Mouse (Mus musculus): ENCODE data around the gene Camk1. TPM values are rescaled to one million over a fixed set of nuclear protein-coding genes. Genes with fewer than 3 reads are reported as not detected.

Gene Camk1
- polyA plus RNA-seq, 1 experiment: 0.19 TPM

- Histone ChIP-seq H3K36me3 (ENCODE audit: control insufficient read depth) (no peaks in the 10 kb centered on the region), H3K4me3 (replicated peaks) (no peak overlapping the region), H3K9me3 (ENCODE audit: control insufficient read depth, low read length) (no peaks in the 10 kb centered on the region), H3K27me3 (ENCODE audit: control insufficient read depth) (peaks cover 5% of the 10 kb centered on the region), H3K4me1 (ENCODE audit: control insufficient read depth) (peaks cover 11% of the 10 kb centered on the region)
- TF ChIP-seq GATA1 (IDR thresholded peaks at IDR 0.05; ENCODE audit: low read length) (no peak), TAL1 (IDR thresholded peaks at IDR 0.05; ENCODE audit: low read length) (no peak)
Observed at GRCm38 (mm10) chr6:113301350-113301749, 42.4 kb downstream of the Camk1 start.

GRCm38 (mm10) chr6:113296639-113297038 lies 47.1 kb downstream of the Camk1 start:
- no peaks in the 10 kb centered on the region for H3K9me3 ChIP-seq (ENCODE audit: control insufficient read depth, low read length)
- H3K36me3 ChIP-seq (ENCODE audit: control insufficient read depth): no peaks in the 10 kb centered on the region
- no peak overlapping the region for H3K4me3 ChIP-seq (replicated peaks)
- TF ChIP-seq TAL1 (IDR thresholded peaks at IDR 0.05; ENCODE audit: low read length): no peak
- peaks cover 5% of the 10 kb centered on the region for H3K4me1 ChIP-seq (ENCODE audit: control insufficient read depth)
- no peaks in the 10 kb centered on the region for H3K27me3 ChIP-seq (ENCODE audit: control insufficient read depth)

GRCm38 (mm10) chr6:113296046-113296445 lies 47.7 kb downstream of the Camk1 start:
- Histone ChIP-seq H3K27me3 (ENCODE audit: control insufficient read depth) (no peaks in the 10 kb centered on the region), H3K36me3 (ENCODE audit: control insufficient read depth) (no peaks in the 10 kb centered on the region), H3K9me3 (ENCODE audit: control insufficient read depth, low read length) (no peaks in the 10 kb centered on the region), H3K4me3 (replicated peaks) (no peak overlapping the region), H3K4me1 (ENCODE audit: control insufficient read depth) (peaks cover 5% of the 10 kb centered on the region)
- no peak for TF ChIP-seq TAL1 (IDR thresholded peaks at IDR 0.05; ENCODE audit: low read length)
- no peak for TF ChIP-seq GATA1 (IDR thresholded peaks at IDR 0.05; ENCODE audit: low read length)

GRCm38 (mm10) chr6:113292938-113293337 lies 50.8 kb downstream of the Camk1 start:
- H3K36me3 ChIP-seq (ENCODE audit: control insufficient read depth): no peaks in the 10 kb centered on the region
- H3K4me3 ChIP-seq (replicated peaks): no peak overlapping the region
- no peaks in the 10 kb centered on the region for H3K9me3 ChIP-seq (ENCODE audit: control insufficient read depth, low read length)
- H3K4me1 ChIP-seq (ENCODE audit: control insufficient read depth): peaks cover 5% of the 10 kb centered on the region
- H3K27me3 ChIP-seq (ENCODE audit: control insufficient read depth): no peaks in the 10 kb centered on the region
- no peak for TF ChIP-seq TAL1 (IDR thresholded peaks at IDR 0.05; ENCODE audit: low read length)
- TF ChIP-seq GATA1 (IDR thresholded peaks at IDR 0.05; ENCODE audit: low read length): no peak

GRCm38 (mm10) chr6:113290346-113290745 lies 53.4 kb downstream of the Camk1 start:
- TF ChIP-seq TAL1 (IDR thresholded peaks at IDR 0.05; ENCODE audit: low read length): no peak
- Histone ChIP-seq H3K9me3 (ENCODE audit: control insufficient read depth, low read length) (no peaks in the 10 kb centered on the region), H3K4me1 (ENCODE audit: control insufficient read depth) (no peaks in the 10 kb centered on the region), H3K4me3 (replicated peaks) (no peak overlapping the region), H3K36me3 (ENCODE audit: control insufficient read depth) (no peaks in the 10 kb centered on the region), H3K27me3 (ENCODE audit: control insufficient read depth) (no peaks in the 10 kb centered on the region; the same call in 1 of the 2 replicates)

- H3K4me3 ChIP-seq (replicated peaks): no peak overlapping the region
- no peaks in the 10 kb centered on the region for H3K4me1 ChIP-seq (ENCODE audit: control insufficient read depth)
- H3K36me3 ChIP-seq (ENCODE audit: control insufficient read depth): no peaks in the 10 kb centered on the region
- no peaks in the 10 kb centered on the region for H3K9me3 ChIP-seq (ENCODE audit: control insufficient read depth, low read length)
- peaks cover 6% of the 10 kb centered on the region for H3K27me3 ChIP-seq (ENCODE audit: control insufficient read depth)
- TF ChIP-seq TAL1 (IDR thresholded peaks at IDR 0.05; ENCODE audit: low read length): no peak
- no peak for TF ChIP-seq GATA1 (IDR thresholded peaks at IDR 0.05; ENCODE audit: low read length)
Observed at GRCm38 (mm10) chr6:113289346-113289745, 54.4 kb downstream of the Camk1 start.

GRCm38 (mm10) chr6:113287236-113287635 lies 56.5 kb downstream of the Camk1 start:
- no peak overlapping the region for H3K4me3 ChIP-seq (replicated peaks)
- H3K27me3 ChIP-seq (ENCODE audit: control insufficient read depth): peaks cover 27% of the 10 kb centered on the region
- H3K36me3 ChIP-seq (ENCODE audit: control insufficient read depth): no peaks in the 10 kb centered on the region
- H3K9me3 ChIP-seq (ENCODE audit: control insufficient read depth, low read length): no peaks in the 10 kb centered on the region
- no peak for TF ChIP-seq TAL1 (IDR thresholded peaks at IDR 0.05; ENCODE audit: low read length)
- no peak for TF ChIP-seq GATA1 (IDR thresholded peaks at IDR 0.05; ENCODE audit: low read length)
- H3K4me1 ChIP-seq (ENCODE audit: control insufficient read depth): no peaks in the 10 kb centered on the region; the same call in 1 of the 2 replicates

GRCm38 (mm10) chr6:113286316-113286715 lies 57.5 kb downstream of the Camk1 start:
- TF ChIP-seq TAL1 (IDR thresholded peaks at IDR 0.05; ENCODE audit: low read length): no peak
- TF ChIP-seq GATA1 (IDR thresholded peaks at IDR 0.05; ENCODE audit: low read length): no peak
- H3K9me3 ChIP-seq (ENCODE audit: control insufficient read depth, low read length): no peaks in the 10 kb centered on the region
- no peaks in the 10 kb centered on the region; the same call in 1 of the 2 replicates for H3K4me1 ChIP-seq (ENCODE audit: control insufficient read depth)
- no peak overlapping the region for H3K4me3 ChIP-seq (replicated peaks)
- H3K27me3 ChIP-seq (ENCODE audit: control insufficient read depth): peaks cover 35% of the 10 kb centered on the region
- H3K36me3 ChIP-seq (ENCODE audit: control insufficient read depth): no peaks in the 10 kb centered on the region

- TF ChIP-seq TAL1 (IDR thresholded peaks at IDR 0.05; ENCODE audit: low read length) (no peak), GATA1 (IDR thresholded peaks at IDR 0.05; ENCODE audit: low read length) (no peak)
- no peaks in the 10 kb centered on the region; the same call in 1 of the 2 replicates for H3K4me1 ChIP-seq (ENCODE audit: control insufficient read depth)
- H3K9me3 ChIP-seq (ENCODE audit: control insufficient read depth, low read length): no peaks in the 10 kb centered on the region
- H3K4me3 ChIP-seq (replicated peaks): no peak overlapping the region
- peaks cover 35% of the 10 kb centered on the region for H3K27me3 ChIP-seq (ENCODE audit: control insufficient read depth)
- H3K36me3 ChIP-seq (ENCODE audit: control insufficient read depth): peaks cover 3% of the 10 kb centered on the region; the same call in 1 of the 2 replicates
Observed at GRCm38 (mm10) chr6:113284931-113285330, 58.9 kb downstream of the Camk1 start.

Other genes with a start within 250 kb of the Camk1 start
- 0.01 TPM in 1 of 2 replicates, not detected in the other for gene Lhfpl4, start 148.6 kb downstream of the Camk1 start, polyA plus RNA-seq (2012)
- 11.4 and 14.2 TPM in 2 replicates for gene Mtmr14, start 106.1 kb downstream of the Camk1 start, polyA plus RNA-seq (2012)
- gene Cpne9, start 61.7 kb downstream of the Camk1 start, polyA plus RNA-seq (2012): 0.02 and 0.03 TPM in 2 replicates
- gene Brpf1, start 36.8 kb downstream of the Camk1 start, polyA plus RNA-seq (2012): 6.0 and 6.8 TPM in 2 replicates
- 0.56 and 0.83 TPM in 2 replicates for gene Ogg1, start 17.0 kb downstream of the Camk1 start, polyA plus RNA-seq (2012)
- 13.9 and 15.1 TPM in 2 replicates for gene Tada3, start 33.9 kb upstream of the Camk1 start, polyA plus RNA-seq (2012)
- gene Arpc4, start 34.1 kb upstream of the Camk1 start, polyA plus RNA-seq (2012): 14.9 and 23.3 TPM in 2 replicates
- 0.16 and 0.34 TPM in 2 replicates for gene Ttll3, start 45.3 kb upstream of the Camk1 start, polyA plus RNA-seq (2012)
- gene Rpusd3, start 75.4 kb upstream of the Camk1 start, polyA plus RNA-seq (2012): 9.0 and 14.6 TPM in 2 replicates
- not detected in 2 replicates for gene Cidec, start 91.8 kb upstream of the Camk1 start, polyA plus RNA-seq (2012)
- gene Jagn1, start 98.6 kb upstream of the Camk1 start, polyA plus RNA-seq (2012): 0.23 and 0.38 TPM in 2 replicates
- not detected in 2 replicates for gene Il17re, start 114.5 kb upstream of the Camk1 start, polyA plus RNA-seq (2012)
- gene Il17rc, start 127.4 kb upstream of the Camk1 start, polyA plus RNA-seq (2012): not detected in 2 replicates
- gene Creld1, start 139.3 kb upstream of the Camk1 start, polyA plus RNA-seq (2012): 0.38 and 0.61 TPM in 2 replicates
- gene Prrt3, start 157.9 kb upstream of the Camk1 start, polyA plus RNA-seq (2012): 0.02 TPM in 1 of 2 replicates, not detected in the other
- 2.4 and 2.6 TPM in 2 replicates for gene Emc3, start 187.7 kb upstream of the Camk1 start, polyA plus RNA-seq (2012)
- 0.13 and 0.15 TPM in 2 replicates for gene Fancd2, start 187.7 kb upstream of the Camk1 start, polyA plus RNA-seq (2012)

Data from erythroblast, embryonic 14.5 days (primary cell).